Mouse (Mus musculus) embryonic fibroblast, embryonic 13.5 days (primary cell): ENCODE results near the gene Etfdh. TPM values are rescaled to one million over a fixed set of nuclear protein-coding genes. Genes with fewer than 3 reads are reported as not detected.
A peak's percentile ranks its signal among the peaks of the same experiment; 100 is the strongest.
"Not testable (repeated sequence)": the region's sequence is repeated elsewhere in the genome, so short reads cannot be mapped to it uniquely, and the experiment has no call there.

Experiments used
- H3K27ac ChIP-seq: 2 replicates; pipeline ENCODE4 v1.5.1; 2012; ENCODE audit warnings: low read length, control low read depth, inconsistent platforms; ENCODE audit not compliant: insufficient read depth
- H3K4me1 ChIP-seq: 2 replicates; pipeline ENCODE4 v1.6.1; 2011; ENCODE audit warnings: low read length; ENCODE audit not compliant: control insufficient read depth, insufficient read depth
- H3K4me3 ChIP-seq: 2 replicates; pipeline ENCODE4 v1.5.1; 2011; ENCODE audit warnings: mild to moderate bottlenecking, control low read depth, low read length; ENCODE audit not compliant: insufficient read depth
- CTCF ChIP-seq: IDR thresholded peaks from 2 replicates; pipeline ENCODE4 v1.5.1; 2011; ENCODE audit warnings: mild to moderate bottlenecking, control low read depth, low read length, moderate library complexity, borderline replicate concordance; ENCODE audit not compliant: insufficient read depth
- POLR2A ChIP-seq: IDR thresholded peaks from 2 replicates; pipeline ENCODE4 v1.6.1; 2011; ENCODE audit warnings: low read depth, mild to moderate bottlenecking, control low read depth, low read length, moderate library complexity
- polyA plus RNA-seq: library from polyadenylated mRNA; stranded (reverse); fragments of >200 nt; gene quantifications from 2 replicates; pipeline ENCODE4 v1.2.4, GENCODE M21; 2011; ENCODE audit warnings: low read depth; ENCODE audit not compliant: missing spikeins, insufficient read length

Etfdh gene
- polyA plus RNA-seq, 1 experiment = 45.6 TPM

GRCm38 (mm10) chr3:79578164-79578563, 51.1 kb downstream of the Etfdh start:
- H3K4me3 ChIP-seq = no peak overlapping the region
- H3K27ac ChIP-seq = no peak overlapping the region
- TF ChIP-seq CTCF (no peak), POLR2A (no peak)
- 0 out of 2 replicates have a peak, but pooled peaks cover 6% of the 10 kb centered on the region for H3K4me1 ChIP-seq

GRCm38 (mm10) chr3:79577606-79578005, 51.7 kb downstream of the Etfdh start:
- Histone ChIP-seq H3K4me3 (no peak overlapping the region), H3K27ac (no peak overlapping the region), H3K4me1 (0 out of 2 replicates have a peak, but pooled peaks cover 6% of the 10 kb centered on the region)
- TF ChIP-seq POLR2A = no peak
- TF ChIP-seq CTCF = no peak

GRCm38 (mm10) chr3:79576865-79577264, 52.4 kb downstream of the Etfdh start:
- no peak overlapping the region for H3K4me3 ChIP-seq
- 0 out of 2 replicates have a peak, but pooled peaks cover 6% of the 10 kb centered on the region for H3K4me1 ChIP-seq
- TF ChIP-seq POLR2A (no peak), CTCF (no peak)
- no peak overlapping the region for H3K27ac ChIP-seq

GRCm38 (mm10) chr3:79576468-79576816, 52.9 kb downstream of the Etfdh start:
- H3K27ac ChIP-seq = no peak overlapping the region
- H3K4me1 ChIP-seq = 0 out of 2 replicates have a peak, but pooled peaks cover 6% of the 10 kb centered on the region
- no peak overlapping the region for H3K4me3 ChIP-seq
- TF ChIP-seq CTCF = no peak
- no peak for TF ChIP-seq POLR2A

GRCm38 (mm10) chr3:79575576-79576467, 53.5 kb downstream of the Etfdh start:
- no peak overlapping the region for H3K27ac ChIP-seq
- no peak overlapping the region for H3K4me3 ChIP-seq
- H3K4me1 ChIP-seq = 0 out of 2 replicates have a peak, but pooled peaks cover 6% of the 10 kb centered on the region
- TF ChIP-seq CTCF (no peak), POLR2A (no peak)

- no peak overlapping the region for H3K4me3 ChIP-seq
- no peak overlapping the region for H3K27ac ChIP-seq
- TF ChIP-seq POLR2A (no peak), CTCF (no peak)
- H3K4me1 ChIP-seq = 0 out of 2 replicates have a peak, but pooled peaks cover 6% of the 10 kb centered on the region
Observed at GRCm38 (mm10) chr3:79574336-79574735, 55.0 kb downstream of the Etfdh start.

GRCm38 (mm10) chr3:79573376-79573775, 55.9 kb downstream of the Etfdh start:
- H3K4me3 ChIP-seq, H3K27ac ChIP-seq, H3K4me1 ChIP-seq: not testable (repeated sequence)

- Histone ChIP-seq H3K4me1 (0 out of 2 replicates have a peak, but pooled peaks cover 6% of the 10 kb centered on the region), H3K4me3 (no peak overlapping the region), H3K27ac (no peak overlapping the region)
- TF ChIP-seq CTCF (no peak), POLR2A (no peak)
Observed at GRCm38 (mm10) chr3:79572399-79572798, 56.9 kb downstream of the Etfdh start.

- TF ChIP-seq CTCF (no peak), POLR2A (no peak)
- Histone ChIP-seq H3K4me1 (peaks cover 2% of the 10 kb centered on the region; the same call in 1 of the 2 replicates), H3K27ac (no peak overlapping the region), H3K4me3 (no peak overlapping the region)
Observed at GRCm38 (mm10) chr3:79569351-79569681, 60.0 kb downstream of the Etfdh start.

GRCm38 (mm10) chr3:79568629-79569350, 60.5 kb downstream of the Etfdh start:
- H3K4me1 ChIP-seq = peaks cover 2% of the 10 kb centered on the region; the same call in 1 of the 2 replicates
- no peak for TF ChIP-seq CTCF
- no peak for TF ChIP-seq POLR2A
- H3K4me3 ChIP-seq = no peak overlapping the region
- 0 out of 2 replicates have a peak overlapping the region, but pooled peaks have one; percentile 3 for H3K27ac ChIP-seq
